Comparison of ENCODE assay signal across 8 mouse cellular contexts in genomic region chr7:67549073-67549561, GRCm38 (mm10).
DNase-seq lines count a peak whose midpoint lies in the region; ATAC-seq and TF ChIP-seq lines count a peak whose summit lies in the region.

No protein-coding gene starts in this region.

- DNase-seq in 416B (ENCODE audit: low read depth), result peak; percentile 83
- DNase-seq in fibroblast of lung, adult 2 months (ENCODE audit: low read depth), result peak; percentile 86
- DNase-seq in limb, embryonic 14.5 days (ENCODE audit: low spot score), result peak; percentile 92
- DNase-seq in neural tube, embryonic 11.5 days (ENCODE audit: low spot score), result peak; percentile 58
- DNase-seq in telencephalon, adult 2 months (ENCODE audit: low read depth, low spot score), result peak; percentile 87

- H3K9ac ChIP-seq in heart, embryonic 12.5 days, result no peak overlapping the region
- H3K9ac ChIP-seq in kidney, embryonic 16.5 days (replicated peaks; ENCODE audit: low read length), result no peak overlapping the region
- no peak overlapping the region for H3K9ac ChIP-seq in limb, embryonic 14.5 days (ENCODE audit: low read depth, low read length, severe bottlenecking)
- no peak overlapping the region for H3K9ac ChIP-seq in neural tube, embryonic 11.5 days (ENCODE audit: low read length)

- H3K27ac ChIP-seq in bone marrow, adult 2 months (ENCODE audit: control insufficient read depth, insufficient read depth, low read depth, low read length, poor library complexity), result no peak overlapping the region
- no peak overlapping the region for H3K27ac ChIP-seq in heart, embryonic 12.5 days (ENCODE audit: poor library complexity, severe bottlenecking)
- H3K27ac ChIP-seq in kidney, embryonic 16.5 days (ENCODE audit: low read length), result no peak overlapping the region
- no peak overlapping the region for H3K27ac ChIP-seq in limb, embryonic 14.5 days (replicated peaks; ENCODE audit: low read depth, low read length)
- no peak overlapping the region for H3K27ac ChIP-seq in neural tube, embryonic 11.5 days (ENCODE audit: low read depth, low read length)

- ATAC-seq in heart, embryonic 12.5 days (ENCODE audit: insufficient number of reproducible peaks, low FRiP score), result peak; percentile 78; the same call in 1 of the 2 replicates
- ATAC-seq in kidney, embryonic 16.5 days (ENCODE audit: low FRiP score, low TSS enrichment), result peak; percentile 82; the same call in 1 of the 2 replicates
- peak; percentile 92 for ATAC-seq in limb, embryonic 14.5 days (ENCODE audit: low FRiP score, low read depth)
- no peak for ATAC-seq in neural tube, embryonic 11.5 days (ENCODE audit: insufficient read depth, low FRiP score, low TSS enrichment)

- H3K4me2 ChIP-seq in heart, embryonic 12.5 days, result no peak overlapping the region
- H3K4me2 ChIP-seq in kidney, embryonic 16.5 days (replicated peaks; ENCODE audit: low read depth, low read length), result no peak overlapping the region
- no peak overlapping the region for H3K4me2 ChIP-seq in limb, embryonic 14.5 days (replicated peaks; ENCODE audit: low read depth, low read length, severe bottlenecking)
- H3K4me2 ChIP-seq in neural tube, embryonic 11.5 days (ENCODE audit: low read depth), result no peak overlapping the region

- TF ChIP-seq POLR2A in bone marrow, adult 2 months (IDR thresholded peaks at IDR 0.05; ENCODE audit: borderline replicate concordance, control insufficient read depth, low read depth, low read length), result no peak
- TF ChIP-seq POLR2A in limb, embryonic 14.5 days (IDR thresholded peaks at IDR 0.05; ENCODE audit: borderline replicate concordance, extremely low read depth, insufficient read depth, insufficient read length), result no peak

- 48% methylated on average over 6 of the region's 6 CpGs for WGBS in bone marrow, adult 2 months
- WGBS in heart, embryonic 12.5 days, result 16% methylated on average over 6 of the region's 6 CpGs
- WGBS in kidney, embryonic 16.5 days, result 23% methylated on average over 6 of the region's 6 CpGs
- WGBS in limb, embryonic 14.5 days, result 29% methylated on average over 6 of the region's 6 CpGs
- WGBS in neural tube, embryonic 11.5 days, result 26% methylated on average over 6 of the region's 6 CpGs

- H3K27me3 ChIP-seq in heart, embryonic 12.5 days (replicated peaks), result no peaks in the 10 kb centered on the region
- no peaks in the 10 kb centered on the region for H3K27me3 ChIP-seq in kidney, embryonic 16.5 days (ENCODE audit: insufficient read depth, low read length)
- H3K27me3 ChIP-seq in limb, embryonic 14.5 days (ENCODE audit: control insufficient read depth, insufficient read depth, low read length), result no peaks in the 10 kb centered on the region
- H3K27me3 ChIP-seq in neural tube, embryonic 11.5 days (ENCODE audit: control insufficient read depth, insufficient read depth, low read length), result no peaks in the 10 kb centered on the region

- no peaks in the 10 kb centered on the region for H3K4me1 ChIP-seq in bone marrow, adult 2 months (ENCODE audit: control insufficient read depth, insufficient read depth, low read length)
- peaks cover 17% of the 10 kb centered on the region for H3K4me1 ChIP-seq in heart, embryonic 12.5 days (replicated peaks)
- H3K4me1 ChIP-seq in kidney, embryonic 16.5 days (ENCODE audit: insufficient read depth, low read length), result no peaks in the 10 kb centered on the region
- peaks cover 8% of the 10 kb centered on the region for H3K4me1 ChIP-seq in limb, embryonic 14.5 days (ENCODE audit: control insufficient read depth, insufficient read depth, low read length)
- H3K4me1 ChIP-seq in neural tube, embryonic 11.5 days (ENCODE audit: control insufficient read depth, insufficient read depth, low read length), result no peaks in the 10 kb centered on the region

- TF ChIP-seq CTCF in bone marrow, adult 2 months (IDR thresholded peaks at IDR 0.05; ENCODE audit: control insufficient read depth, insufficient read depth, low read length), result peak; percentile 31; the same call in 1 of the 2 replicates

- H3K9me3 ChIP-seq in heart, embryonic 12.5 days (replicated peaks), result no peaks in the 10 kb centered on the region
- no peaks in the 10 kb centered on the region for H3K9me3 ChIP-seq in kidney, embryonic 16.5 days (ENCODE audit: low read length)
- H3K9me3 ChIP-seq in limb, embryonic 14.5 days (ENCODE audit: control insufficient read depth, low read length), result no peaks in the 10 kb centered on the region
- H3K9me3 ChIP-seq in neural tube, embryonic 11.5 days (ENCODE audit: control insufficient read depth, low read length), result no peaks in the 10 kb centered on the region

- H3K36me3 ChIP-seq in heart, embryonic 12.5 days, result no peaks in the 10 kb centered on the region
- H3K36me3 ChIP-seq in kidney, embryonic 16.5 days (ENCODE audit: insufficient read depth, low read length), result no peaks in the 10 kb centered on the region
- no peaks in the 10 kb centered on the region for H3K36me3 ChIP-seq in limb, embryonic 14.5 days (ENCODE audit: control insufficient read depth, insufficient read depth, low read length)
- H3K36me3 ChIP-seq in neural tube, embryonic 11.5 days (ENCODE audit: control insufficient read depth, insufficient read depth, low read length), result no peaks in the 10 kb centered on the region

- H3K4me3 ChIP-seq in bone marrow, adult 2 months (replicated peaks; ENCODE audit: control insufficient read depth, low read depth, low read length), result no peak overlapping the region
- H3K4me3 ChIP-seq in heart, embryonic 12.5 days, result no peak overlapping the region
- no peak overlapping the region for H3K4me3 ChIP-seq in kidney, embryonic 16.5 days (ENCODE audit: low read length)
- no peak overlapping the region for H3K4me3 ChIP-seq in limb, embryonic 14.5 days (replicated peaks; ENCODE audit: low read length)
- no peak overlapping the region for H3K4me3 ChIP-seq in neural tube, embryonic 11.5 days (ENCODE audit: low read depth, low read length)
